Mouse (Mus musculus) CH12.LX (cell line): ENCODE data around the gene 9130213A22Rik. TPM values are rescaled to one million over a fixed set of nuclear protein-coding genes. Genes with fewer than 3 reads are reported as not detected.
A peak's percentile ranks its signal among the peaks of the same experiment; 100 is the strongest.

ENCODE experiments used
- DNase-seq: peaks from one replicate; pipeline ENCODE4 v3.0.0-alpha.2; 2013; ENCODE audit errors: extremely low read depth
- H3K27ac ChIP-seq: 2 replicates; pipeline ENCODE4 v1.5.1; 2012; ENCODE audit warnings: low read depth, mild to moderate bottlenecking, control low read depth, moderate library complexity; ENCODE audit not compliant: insufficient read depth
- H3K27me3 ChIP-seq: replicated peaks from 2 replicates; pipeline ENCODE3; 2012; ENCODE audit warnings: inconsistent platforms
- H3K36me3 ChIP-seq, 2 experiments: replicated peaks in 1 of 2; 2 replicates each; pipeline versions ENCODE3 to v1.6.1; 2012; ENCODE audit warnings: inconsistent platforms in 1 of 2, low read length in 1 of 2, mild to moderate bottlenecking in 1 of 2, mixed read lengths in 1 of 2, moderate library complexity in 1 of 2; ENCODE audit not compliant: control insufficient read depth in 1 of 2, insufficient read depth in 1 of 2
- H3K4me1 ChIP-seq, 2 experiments: 2 replicates each; pipeline ENCODE4 v1.6.1; 2012; ENCODE audit warnings: inconsistent platforms in 1 of 2, moderate library complexity in 1 of 2; ENCODE audit not compliant: insufficient read depth in 2 of 2, control insufficient read depth in 1 of 2
- H3K4me2 ChIP-seq: 2 replicates; pipeline ENCODE4 v1.6.1; 2012; ENCODE audit warnings: low read depth, mild to moderate bottlenecking, control low read depth; ENCODE audit not compliant: poor library complexity, insufficient read depth, severe bottlenecking
- H3K4me3 ChIP-seq, 3 experiments: fragments of 150-350 bp in 1 of 3; sonication (generic) in 1 of 3; replicated peaks in 1 of 3; 2 replicates each; pipeline versions ENCODE3 to v1.5.1; 2011 to 2012; ENCODE audit warnings: low read depth in 2 of 3, low read length in 2 of 3, mild to moderate bottlenecking in 2 of 3, moderate library complexity in 2 of 3, control low read depth in 1 of 3, improper control_type of control experiment in 1 of 3, inconsistent platforms in 1 of 3, mixed read lengths in 1 of 3; ENCODE audit not compliant: poor library complexity in 1 of 3
- H3K79me2 ChIP-seq: replicated peaks from 2 replicates; pipeline ENCODE4 v1.6.1; 2012; ENCODE audit warnings: mild to moderate bottlenecking, moderate library complexity; ENCODE audit not compliant: control insufficient read depth, poor library complexity, insufficient read depth, severe bottlenecking; ENCODE audit errors: extremely low read depth
- H3K9ac ChIP-seq: 2 replicates; pipeline ENCODE4 v1.6.1; 2012; ENCODE audit warnings: low read depth, mild to moderate bottlenecking, control low read depth, moderate library complexity; ENCODE audit not compliant: insufficient read depth
- H3K9me3 ChIP-seq: replicated peaks from 2 replicates; pipeline ENCODE3; 2012; ENCODE audit warnings: low read length, inconsistent platforms, mixed read lengths
- BHLHE40 ChIP-seq: IDR thresholded peaks from 2 replicates; pipeline ENCODE4 v1.6.1; 2011; ENCODE audit warnings: mild to moderate bottlenecking, low read depth, low read length, improper control_type of control experiment
- CHD1 ChIP-seq: IDR thresholded peaks from 2 replicates; pipeline ENCODE4 v1.6.1; 2012; ENCODE audit warnings: low read depth, low read length, improper control_type of control experiment, inconsistent platforms
- CHD2 ChIP-seq: IDR thresholded peaks from 2 replicates; pipeline ENCODE4 v1.6.1; 2011; ENCODE audit warnings: low read length, improper control_type of control experiment
- CTCF ChIP-seq, 2 experiments: IDR thresholded peaks in 1 of 2; conservative IDR thresholded peaks in 1 of 2; 2 replicates each; pipeline ENCODE4 v1.5.1; 2011 to 2012; ENCODE audit warnings: low read depth in 2 of 2, low read length in 2 of 2, improper control_type of control experiment in 1 of 2, inconsistent platforms in 1 of 2, mild to moderate bottlenecking in 1 of 2, moderate library complexity in 1 of 2
- E2F4 ChIP-seq: IDR thresholded peaks from 2 replicates; pipeline ENCODE4 v1.6.1; 2011; ENCODE audit warnings: low read depth, low read length, improper control_type of control experiment; ENCODE audit not compliant: insufficient replicate concordance
- ELF1 ChIP-seq: IDR thresholded peaks from 2 replicates; pipeline ENCODE4 v1.6.1; 2014; ENCODE audit warnings: low read depth, mild to moderate bottlenecking, inconsistent platforms, low read length, improper control_type of control experiment
- EP300 ChIP-seq: IDR thresholded peaks from 2 replicates; pipeline ENCODE4 v1.6.1; 2011; ENCODE audit warnings: low read length, improper control_type of control experiment
- GABPA ChIP-seq: IDR thresholded peaks from 2 replicates; pipeline ENCODE4 v1.6.1; 2012; ENCODE audit warnings: low read depth, low read length, improper control_type of control experiment, inconsistent platforms; ENCODE audit not compliant: insufficient replicate concordance
- HCFC1 ChIP-seq: IDR thresholded peaks from 2 replicates; pipeline ENCODE4 v1.6.1; 2012; ENCODE audit warnings: low read depth, mild to moderate bottlenecking, inconsistent platforms, low read length, improper control_type of control experiment
- IRF4 ChIP-seq: IDR thresholded peaks from 2 replicates; pipeline ENCODE4 v1.6.1; 2014; ENCODE audit warnings: low read depth, mild to moderate bottlenecking, inconsistent platforms, low read length, improper control_type of control experiment
- KAT2A ChIP-seq: IDR thresholded peaks from 2 replicates; pipeline ENCODE4 v1.6.1; 2012; ENCODE audit warnings: low read length, improper control_type of control experiment, inconsistent platforms; ENCODE audit not compliant: insufficient replicate concordance
- MAFK ChIP-seq: IDR thresholded peaks from 2 replicates; pipeline ENCODE4 v1.6.1; 2011; ENCODE audit warnings: low read length, improper control_type of control experiment; ENCODE audit not compliant: insufficient replicate concordance
- MAZ ChIP-seq: IDR thresholded peaks from 2 replicates; pipeline ENCODE4 v1.6.1; 2012; ENCODE audit warnings: low read depth, mild to moderate bottlenecking, inconsistent platforms, low read length, improper control_type of control experiment, moderate library complexity
- MEF2A ChIP-seq: IDR thresholded peaks from 2 replicates; pipeline ENCODE4 v1.6.1; 2014; ENCODE audit warnings: low read depth, mild to moderate bottlenecking, inconsistent platforms, low read length, improper control_type of control experiment, borderline replicate concordance
- MXI1 ChIP-seq: IDR thresholded peaks from 2 replicates; pipeline ENCODE4 v1.6.1; 2011; ENCODE audit warnings: mild to moderate bottlenecking, low read depth, low read length, improper control_type of control experiment
- MYC ChIP-seq: IDR thresholded peaks from 2 replicates; pipeline ENCODE4 v1.6.1; 2011; ENCODE audit warnings: low read depth, mild to moderate bottlenecking, improper control_type of control experiment, low read length
- NELFE ChIP-seq: IDR thresholded peaks from 2 replicates; pipeline ENCODE4 v1.6.1; 2011; ENCODE audit warnings: low read depth, low read length, improper control_type of control experiment
- NRF1 ChIP-seq: IDR thresholded peaks from 2 replicates; pipeline ENCODE4 v1.6.1; 2014; ENCODE audit warnings: low read depth, mild to moderate bottlenecking, inconsistent platforms, low read length, improper control_type of control experiment, moderate library complexity
- POLR2A ChIP-seq: IDR thresholded peaks from 2 replicates; pipeline ENCODE4 v1.6.1; 2011; ENCODE audit warnings: low read depth, mild to moderate bottlenecking, improper control_type of control experiment, low read length
- RCOR1 ChIP-seq: conservative IDR thresholded peaks from 2 replicates; pipeline ENCODE4 v1.6.1; 2012; ENCODE audit warnings: low read depth, mild to moderate bottlenecking, inconsistent platforms, low read length, improper control_type of control experiment
- SIN3A ChIP-seq: IDR thresholded peaks from 2 replicates; pipeline ENCODE4 v1.6.1; 2012; ENCODE audit warnings: low read length, improper control_type of control experiment, inconsistent platforms
- TBP ChIP-seq: conservative IDR thresholded peaks from 2 replicates; pipeline ENCODE4 v1.6.1; 2011; ENCODE audit warnings: low read depth, low read length, improper control_type of control experiment
- TCF12 ChIP-seq: IDR thresholded peaks from 2 replicates; pipeline ENCODE4 v1.6.1; 2014; ENCODE audit warnings: low read depth, mild to moderate bottlenecking, inconsistent platforms, low read length, improper control_type of control experiment
- USF1 ChIP-seq: IDR thresholded peaks from 2 replicates; pipeline ENCODE4 v1.6.1; 2014; ENCODE audit warnings: low read depth, mild to moderate bottlenecking, inconsistent platforms, low read length, improper control_type of control experiment
- USF2 ChIP-seq: conservative IDR thresholded peaks from 2 replicates; pipeline ENCODE4 v1.6.1; 2011; ENCODE audit warnings: low read depth, low read length, improper control_type of control experiment
- ZC3H11A ChIP-seq: IDR thresholded peaks from 2 replicates; pipeline ENCODE4 v1.6.1; 2012; ENCODE audit warnings: low read depth, mild to moderate bottlenecking, inconsistent platforms, low read length, improper control_type of control experiment
- ZMIZ1 ChIP-seq: IDR thresholded peaks from 2 replicates; pipeline ENCODE4 v1.6.1; 2012; ENCODE audit warnings: low read depth, mild to moderate bottlenecking, inconsistent platforms, low read length, improper control_type of control experiment
- ZNF384 ChIP-seq: IDR thresholded peaks from 2 replicates; pipeline ENCODE4 v1.6.1; 2012; ENCODE audit warnings: low read depth, low read length, improper control_type of control experiment, inconsistent platforms
- dilution Hi-C: fragments of 300-500 bp; cut with MboI; formaldehyde crosslinking; loops from 2 replicates; pipeline ENCODE4 v1.14.3; 2020; ENCODE audit warnings: low sequenced_read_pairs; ENCODE audit not compliant: extremely low pct_unique_long_range_greater_than_20kb, extremely low pct_ligation_motif_present
- in situ Hi-C: fragments of 300-500 bp; cut with MboI; formaldehyde crosslinking; loops from 3 replicates; pipeline ENCODE4 v1.14.3; 2019; ENCODE audit warnings: low sequenced_read_pairs, low pct_ligation_motif_present, low pct_unique_long_range_greater_than_20kb, mixed read lengths
- polyA plus RNA-seq: library from polyadenylated mRNA; unstranded; fragments of >175 nt; gene quantifications from 2 replicates; pipeline ENCODE4 v1.2.1, GENCODE M21; 2012; ENCODE audit warnings: low read depth; ENCODE audit not compliant: insufficient read length
- total RNA-seq, 2 experiments: library from RNA; depleted of rRNA; stranded (reverse); fragments of 300-350 nt in 1 of 2; fragments of >200 nt in 1 of 2; gene quantifications; 2 replicates each; pipeline ENCODE4 v1.2.3; 2012 to 2014

9130213A22Rik gene
- total and polyA plus RNA-seq, 3 experiments = not detected

DNA sequence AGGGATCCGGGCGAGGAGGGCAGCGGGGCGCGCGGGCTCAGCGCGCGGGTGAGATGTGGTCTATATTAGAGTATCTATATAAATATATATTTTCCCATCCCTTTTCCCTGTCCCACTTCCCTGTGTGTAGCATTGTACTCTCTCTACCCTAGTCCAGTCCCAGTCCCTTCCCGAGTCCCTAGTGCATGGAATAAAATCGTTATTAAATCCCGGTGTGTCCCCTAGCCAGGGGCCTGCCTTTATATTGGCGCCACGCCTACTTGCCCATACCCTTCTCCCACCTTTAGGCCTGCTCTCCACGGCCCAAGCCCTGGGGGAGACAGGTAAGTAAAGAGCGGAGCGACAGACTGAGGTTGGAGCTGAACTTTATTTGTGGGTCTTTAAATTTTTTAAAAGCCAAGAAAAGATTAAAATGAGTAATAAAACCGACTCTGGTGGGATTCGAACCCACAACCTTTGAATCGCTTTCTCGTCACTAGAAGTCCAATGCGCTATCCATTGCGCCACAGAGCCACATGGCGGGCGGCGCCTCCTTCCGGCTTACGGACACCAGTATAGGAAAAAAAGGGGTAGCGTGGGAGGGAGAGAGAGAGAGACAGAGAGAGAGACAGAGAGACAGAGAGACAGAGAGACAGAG lies 785 bp upstream of the 9130213A22Rik start:
- Histone ChIP-seq H3K79me2 (no peaks in the 10 kb centered on the region), H3K4me2 (peak overlapping the region; percentile 78), H3K27ac (peak overlapping the region; percentile 65; the same call in 1 of the 2 replicates), H3K36me3 (no peaks in the 10 kb centered on the region), H3K4me1 (peaks cover 3 to 46% of the 10 kb centered on the region in 2 experiments), H3K4me3 (peak overlapping the region; percentile 69 to 97 (median 76)), H3K9me3 (no peaks in the 10 kb centered on the region), H3K9ac (peak overlapping the region; percentile 68), H3K27me3 (peaks cover 61% of the 10 kb centered on the region)
- TF ChIP-seq MAFK (peak; percentile 95), ZC3H11A (no peak), EP300 (no peak), CHD2 (no peak; the same call in 1 of the 2 replicates), MYC (peak; percentile 15; the same call in 1 of the 2 replicates), GABPA (no peak), BHLHE40 (no peak; the same call in 1 of the 2 replicates), RCOR1 (no peak), CHD1 (no peak; the same call in 1 of the 2 replicates), MXI1 (no peak), TBP (peak; percentile 98), POLR2A (peak; percentile 30; the same call in 1 of the 2 replicates), HCFC1 (peak; percentile 61; the same call in 1 of the 2 replicates), IRF4 (peak; percentile 62), E2F4 (peak; percentile 67; the same call in 1 of the 2 replicates), ZNF384 (peak; percentile 65), SIN3A (peak; percentile 76), MAZ (peak; percentile 87), TCF12 (no peak), KAT2A (peak; percentile 87; the same call in 1 of the 2 replicates), USF2 (no peak), CTCF (conservative IDR thresholded peaks at IDR 0.05 in 1 of 2, IDR thresholded peaks at IDR 0.05 in 1 of 2; ENCODE audit: low read depth in 2 of 2, low read length in 2 of 2) (peak in 1 of 2 experiments; percentile 2; a peak in 1 of 4 replicates), MEF2A (0 out of 2 replicates have a peak, but pooled peaks have one; percentile 47), NRF1 (peak; percentile 53; the same call in 1 of the 2 replicates), ELF1 (peak; percentile 93), USF1 (no peak), NELFE (0 out of 2 replicates have a peak, but pooled peaks have one; percentile 7), ZMIZ1 (no peak)
- dilution Hi-C loops (no loop called here), in situ Hi-C loops (no loop called here)
- peak; percentile 95 for DNase-seq
